Mouse (Mus musculus) embryonic fibroblast, embryonic 13.5 days (primary cell): ENCODE measurements around the gene Raf1. TPM values are rescaled to one million over a fixed set of nuclear protein-coding genes. Genes with fewer than 3 reads are reported as not detected.

Experiments used
- H3K27ac ChIP-seq: 2 replicates; pipeline ENCODE4 v1.5.1; 2012; ENCODE audit warnings: low read length, control low read depth, inconsistent platforms; ENCODE audit not compliant: insufficient read depth
- H3K4me1 ChIP-seq: 2 replicates; pipeline ENCODE4 v1.6.1; 2011; ENCODE audit warnings: low read length; ENCODE audit not compliant: control insufficient read depth, insufficient read depth
- H3K4me3 ChIP-seq: 2 replicates; pipeline ENCODE4 v1.5.1; 2011; ENCODE audit warnings: mild to moderate bottlenecking, control low read depth, low read length; ENCODE audit not compliant: insufficient read depth
- CTCF ChIP-seq: IDR thresholded peaks from 2 replicates; pipeline ENCODE4 v1.5.1; 2011; ENCODE audit warnings: mild to moderate bottlenecking, control low read depth, low read length, moderate library complexity, borderline replicate concordance; ENCODE audit not compliant: insufficient read depth
- POLR2A ChIP-seq: IDR thresholded peaks from 2 replicates; pipeline ENCODE4 v1.6.1; 2011; ENCODE audit warnings: low read depth, mild to moderate bottlenecking, control low read depth, low read length, moderate library complexity
- polyA plus RNA-seq: library from polyadenylated mRNA; stranded (reverse); fragments of >200 nt; gene quantifications from 2 replicates; pipeline ENCODE4 v1.2.4, GENCODE M21; 2011; ENCODE audit warnings: low read depth; ENCODE audit not compliant: missing spikeins, insufficient read length

Gene Raf1
- polyA plus RNA-seq, 1 experiment: 69.8 TPM

- Histone ChIP-seq H3K4me1 (no peaks in the 10 kb centered on the region), H3K27ac (0 out of 2 replicates have a peak within 1 kb of the TSS, but pooled peaks have one; percentile 15), H3K4me3 (peak within 1 kb of the TSS; percentile 88)
- TF ChIP-seq CTCF (no peak), POLR2A (peak; percentile 84)
Measured at GRCm38 (mm10) chr6:115601715-115602523, 74.5 kb downstream of the Raf1 start, which contains the start of gene Mkrn2. Mkrn2 (plus strand) TSS chr6:115601902.

- no peak overlapping the region for H3K27ac ChIP-seq
- TF ChIP-seq POLR2A (no peak), CTCF (no peak)
- no peak overlapping the region for H3K4me3 ChIP-seq
Measured at GRCm38 (mm10) chr6:115601322-115601714, 75.1 kb downstream of the Raf1 start.

GRCm38 (mm10) chr6:115595667-115596066 is 80.8 kb downstream of the Raf1 start:
- H3K4me1 ChIP-seq: no peaks in the 10 kb centered on the region
- TF ChIP-seq CTCF (no peak), POLR2A (no peak)
- no peak overlapping the region for H3K27ac ChIP-seq
- no peak overlapping the region for H3K4me3 ChIP-seq

More at GRCm38 (mm10) chr6:115601322-115601714, 75.1 kb downstream of the Raf1 start:
- no peaks in the 10 kb centered on the region for H3K4me1 ChIP-seq

GRCm38 (mm10) chr6:115594463-115594862 is 82.0 kb downstream of the Raf1 start:
- Histone ChIP-seq H3K27ac (no peak overlapping the region), H3K4me3 (no peak overlapping the region), H3K4me1 (no peaks in the 10 kb centered on the region)
- TF ChIP-seq CTCF (no peak), POLR2A (no peak)

- TF ChIP-seq POLR2A: no peak
- TF ChIP-seq CTCF: no peak
- Histone ChIP-seq H3K4me3 (no peak overlapping the region), H3K4me1 (no peaks in the 10 kb centered on the region), H3K27ac (no peak overlapping the region)
Measured at GRCm38 (mm10) chr6:115593252-115593651, 83.2 kb downstream of the Raf1 start.

- Histone ChIP-seq H3K4me1 (no peaks in the 10 kb centered on the region), H3K27ac (no peak within 1 kb of the TSS), H3K4me3 (no peak within 1 kb of the TSS)
- TF ChIP-seq CTCF (no peak), POLR2A (no peak)
Measured at GRCm38 (mm10) chr6:115592458-115592857, 84.0 kb downstream of the Raf1 start, which contains the start of gene Mkrn2os. Mkrn2os (minus strand) TSS chr6:115592576.

GRCm38 (mm10) chr6:115591692-115592359 is 84.6 kb downstream of the Raf1 start:
- no peak for TF ChIP-seq CTCF
- no peak for TF ChIP-seq POLR2A
- Histone ChIP-seq H3K4me3 (no peak overlapping the region), H3K4me1 (no peaks in the 10 kb centered on the region), H3K27ac (no peak overlapping the region)

GRCm38 (mm10) chr6:115586321-115586720 is 90.1 kb downstream of the Raf1 start:
- Histone ChIP-seq H3K27ac (no peak overlapping the region), H3K4me3 (no peak overlapping the region), H3K4me1 (no peaks in the 10 kb centered on the region)
- no peak for TF ChIP-seq POLR2A
- no peak for TF ChIP-seq CTCF

- Histone ChIP-seq H3K4me1 (no peaks in the 10 kb centered on the region), H3K27ac (no peak overlapping the region), H3K4me3 (no peak overlapping the region)
- no peak for TF ChIP-seq CTCF
- no peak for TF ChIP-seq POLR2A
Measured at GRCm38 (mm10) chr6:115584176-115584575, 92.3 kb downstream of the Raf1 start.
